Mouse (Mus musculus) cerebellum, adult 9-10 months (tissue): Measurements from ENCODE around the gene Man2b1.
"Not testable (repeated sequence)": the region's sequence is repeated elsewhere in the genome, so short reads cannot be mapped to it uniquely, and the experiment has no call there.

Experiments
- DNase-seq: peaks from one replicate; pipeline ENCODE4 v3.0.0; 2022

Gene Man2b1

DNA sequence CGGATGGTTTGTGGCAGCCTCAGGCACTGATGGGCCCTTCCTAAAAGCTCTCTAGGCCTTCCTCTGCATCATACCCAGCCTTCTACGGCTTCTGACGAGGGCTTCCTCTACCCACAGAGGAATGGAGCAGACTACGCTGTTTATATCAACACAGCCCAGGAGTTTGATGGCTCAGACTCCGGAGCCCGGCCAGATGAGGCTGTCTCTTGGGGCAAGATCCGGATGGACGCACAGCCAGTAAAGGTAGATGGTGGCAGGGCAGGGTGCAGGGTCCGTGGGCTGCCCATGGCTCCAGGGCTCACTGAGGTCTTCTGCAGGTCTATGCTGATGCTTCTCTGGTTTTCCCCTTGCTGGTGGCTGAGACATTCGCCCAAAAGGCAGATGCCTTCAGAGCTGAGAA lies 8.5 kb upstream of the Man2b1 start:
- peak; percentile 23 for DNase-seq

DNA sequence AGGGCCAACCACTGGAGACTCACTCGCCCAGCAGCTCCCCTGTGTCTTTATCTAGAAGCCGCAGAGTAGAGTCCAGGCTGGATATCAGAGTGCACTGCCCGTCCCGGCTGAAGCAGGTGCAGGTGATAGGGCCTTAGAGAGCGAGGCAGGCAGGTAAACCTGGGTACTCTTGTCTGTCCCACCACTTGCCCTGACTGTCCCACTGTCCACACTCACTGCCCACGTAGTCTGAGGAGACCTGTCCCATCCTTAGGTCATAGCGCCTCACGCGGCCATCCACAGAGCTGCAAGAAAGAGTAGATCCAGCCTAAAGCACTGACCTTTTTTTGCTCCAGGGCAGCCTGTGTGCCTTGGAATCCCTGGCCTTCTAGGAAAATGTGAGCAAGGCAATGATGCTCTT lies 7.1 kb upstream of the Man2b1 start:
- DNase-seq: peak; percentile 58

GRCm38 (mm10) chr8:85076993-85077392 lies 6.1 kb upstream of the Man2b1 start:
- peak; percentile 83 for DNase-seq

GRCm38 (mm10) chr8:85080214-85080531 lies 2.9 kb upstream of the Man2b1 start:
- DNase-seq: no peak

DNA sequence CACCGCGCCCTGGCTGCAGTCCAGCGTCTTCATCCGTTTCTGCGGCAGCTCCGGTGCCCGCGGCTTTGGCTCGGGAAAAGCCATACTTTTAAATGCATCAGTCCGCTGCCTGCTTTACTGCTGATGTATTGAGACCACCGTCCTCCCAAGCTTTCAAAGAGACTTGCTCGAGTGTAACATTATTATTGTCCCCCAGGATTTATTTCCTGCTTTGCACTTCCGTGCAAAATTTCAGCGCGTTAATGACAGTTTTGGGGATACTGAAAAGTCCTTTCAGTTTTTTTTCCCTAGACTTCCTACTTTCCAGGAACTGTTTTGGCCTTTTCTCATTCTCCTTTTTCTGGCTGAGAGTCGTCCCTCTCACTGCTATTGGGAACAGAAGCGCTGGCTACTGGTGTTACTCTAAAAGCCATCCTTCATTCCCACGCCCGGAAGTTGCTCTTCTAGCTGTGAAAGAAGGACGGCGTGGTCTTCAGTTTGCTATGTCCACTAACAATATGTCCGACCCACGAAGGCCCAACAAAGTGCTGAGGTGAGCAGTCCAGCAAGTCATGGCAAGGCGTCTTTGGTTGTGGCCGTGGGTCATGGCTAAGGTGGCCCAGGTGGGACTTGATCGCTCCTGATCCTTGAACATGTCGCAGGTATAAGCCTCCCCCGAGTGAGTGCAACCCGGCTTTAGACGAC lies 2.4 kb upstream of the Man2b1 start, which contains the start of gene Wdr83os:
Gene Wdr83os (plus strand): TSS at position 209 of the 684 bp plus-strand sequence.
- peak; percentile 74 for DNase-seq

DNA sequence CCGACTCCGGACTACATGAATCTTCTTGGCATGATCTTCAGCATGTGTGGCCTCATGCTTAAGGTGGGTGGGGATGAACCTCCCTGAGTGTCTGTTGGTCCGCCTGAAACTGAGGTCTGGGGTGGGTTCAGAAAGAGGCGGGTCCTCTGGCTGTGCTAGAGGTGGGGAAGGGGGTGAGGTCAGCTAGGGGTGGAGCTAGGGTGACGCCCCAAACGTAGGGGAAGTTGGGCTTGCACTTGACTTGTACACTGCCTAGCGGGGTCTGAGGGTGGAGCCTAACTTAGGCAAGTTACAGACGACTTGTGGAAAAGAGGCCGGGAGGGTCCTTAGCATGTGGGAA lies 1.9 kb upstream of the Man2b1 start, which contains the start of gene Wdr83:
Gene Wdr83 (minus strand): TSS at position 91 of the 340 bp plus-strand sequence.
- no peak for DNase-seq

DNA sequence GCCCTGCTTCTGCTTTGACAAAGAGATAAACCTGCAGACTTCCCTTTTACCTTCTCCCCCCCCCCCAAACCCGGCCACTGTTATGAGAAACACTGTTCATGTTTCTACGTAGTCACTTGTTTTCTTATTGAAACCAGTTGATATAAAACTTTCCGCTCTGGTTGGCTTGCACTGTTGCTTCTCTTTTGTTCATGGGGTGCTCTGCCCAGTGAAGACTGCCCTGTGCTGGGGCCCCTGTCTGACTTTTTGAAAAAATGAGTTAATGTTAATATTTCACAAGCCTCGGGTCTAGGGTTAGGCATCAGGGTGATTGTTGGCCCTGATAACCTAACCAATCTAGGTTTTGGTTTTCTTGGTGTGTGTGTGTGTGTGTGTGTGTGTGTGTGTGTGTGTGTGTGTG lies 901 bp upstream of the Man2b1 start:
- DNase-seq: not testable (repeated sequence)

- DNase-seq: no peak
Observed at GRCm38 (mm10) chr8:85084633-85085032, 1.6 kb downstream of the Man2b1 start.

- no peak for DNase-seq
Observed at GRCm38 (mm10) chr8:85086238-85086637, 3.2 kb downstream of the Man2b1 start.

GRCm38 (mm10) chr8:85088771-85089170 lies 5.7 kb downstream of the Man2b1 start:
- DNase-seq: no peak

- no peak for DNase-seq
Observed at GRCm38 (mm10) chr8:85090856-85091255, 7.8 kb downstream of the Man2b1 start.

GRCm38 (mm10) chr8:85091526-85092090 lies 8.5 kb downstream of the Man2b1 start:
- DNase-seq: no peak

DNA sequence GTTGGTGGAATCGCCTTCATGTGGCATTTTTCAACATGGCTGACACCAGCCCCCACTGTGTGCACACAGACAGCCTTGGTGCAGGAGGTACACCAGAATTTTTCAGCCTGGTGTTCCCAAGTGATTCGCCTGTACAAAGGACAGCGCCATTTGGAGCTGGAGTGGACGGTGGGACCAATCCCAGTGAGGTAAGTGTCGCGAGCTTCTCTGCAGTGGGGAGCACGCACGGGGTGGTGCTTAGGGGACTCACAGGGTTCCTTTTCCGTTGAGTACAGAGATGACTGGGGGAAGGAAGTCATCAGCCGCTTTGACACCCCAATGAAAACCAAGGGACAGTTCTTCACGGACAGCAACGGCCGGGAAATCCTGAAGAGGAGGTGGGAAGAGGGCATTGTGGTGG lies 12.0 kb downstream of the Man2b1 start:
- DNase-seq: no peak

DNA sequence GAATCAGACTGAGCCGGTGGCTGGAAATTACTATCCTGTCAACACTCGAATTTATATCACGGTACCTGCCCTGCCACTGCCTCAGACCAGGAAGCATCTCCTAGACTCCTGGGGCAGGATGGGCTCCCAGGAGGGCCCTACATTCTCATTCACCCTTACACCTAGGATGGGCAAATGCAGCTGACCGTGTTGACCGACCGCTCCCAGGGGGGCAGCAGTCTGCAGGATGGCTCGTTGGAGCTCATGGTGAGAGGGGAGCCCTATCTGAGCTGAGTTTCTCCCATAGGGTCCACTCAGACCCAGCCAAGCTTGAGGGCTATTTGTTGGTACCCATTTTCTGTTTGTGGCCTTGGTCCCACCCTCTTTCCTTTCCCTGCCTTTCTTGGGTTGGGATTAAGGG lies 12.5 kb downstream of the Man2b1 start:
- no peak for DNase-seq

DNA sequence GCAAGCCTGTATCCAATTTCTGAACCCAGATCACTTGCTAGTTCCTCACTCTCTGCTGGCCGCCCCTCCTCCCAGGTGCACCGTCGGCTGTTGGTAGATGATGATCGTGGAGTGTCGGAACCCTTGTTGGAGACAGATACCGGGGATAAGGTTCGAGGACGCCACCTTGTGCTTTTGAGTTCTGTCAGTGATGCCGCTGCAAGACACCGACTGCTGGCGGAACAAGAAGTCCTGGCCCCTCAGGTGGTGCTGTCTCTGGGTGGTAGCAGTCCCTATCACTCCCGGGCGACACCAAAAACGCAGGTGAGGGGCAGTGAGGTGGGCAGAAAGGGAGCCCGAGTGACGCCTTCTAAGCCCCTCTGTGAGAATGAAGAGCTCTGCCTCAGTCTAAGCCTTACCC lies 13.1 kb downstream of the Man2b1 start:
- DNase-seq: no peak

GRCm38 (mm10) chr8:85096850-85097249 lies 13.8 kb downstream of the Man2b1 start:
- no peak for DNase-seq

- no peak for DNase-seq
Observed at GRCm38 (mm10) chr8:85100076-85100665, 17.1 kb downstream of the Man2b1 start.

- DNase-seq: no peak
Observed at GRCm38 (mm10) chr8:85113241-85113640, 30.2 kb downstream of the Man2b1 start.

DNA sequence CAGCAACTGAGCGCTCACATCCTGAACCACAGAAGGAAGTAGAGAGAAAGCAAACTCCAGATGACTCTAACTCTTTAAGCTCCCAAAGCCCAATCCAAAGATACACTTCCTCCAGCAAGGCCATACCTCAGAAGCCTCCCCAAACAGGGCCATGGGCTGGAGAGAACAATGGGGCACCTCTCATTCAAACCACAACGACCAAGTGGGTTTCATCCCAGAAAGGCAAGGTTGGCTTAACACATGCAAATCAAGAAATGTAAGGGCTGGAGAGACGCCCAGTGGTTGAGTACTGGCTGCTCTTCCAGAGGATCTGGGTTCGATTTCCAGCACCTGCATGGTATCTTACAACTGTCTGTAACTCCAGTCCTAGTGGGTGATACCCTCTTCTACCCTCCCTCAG lies 32.4 kb downstream of the Man2b1 start:
- no peak for DNase-seq

DNA sequence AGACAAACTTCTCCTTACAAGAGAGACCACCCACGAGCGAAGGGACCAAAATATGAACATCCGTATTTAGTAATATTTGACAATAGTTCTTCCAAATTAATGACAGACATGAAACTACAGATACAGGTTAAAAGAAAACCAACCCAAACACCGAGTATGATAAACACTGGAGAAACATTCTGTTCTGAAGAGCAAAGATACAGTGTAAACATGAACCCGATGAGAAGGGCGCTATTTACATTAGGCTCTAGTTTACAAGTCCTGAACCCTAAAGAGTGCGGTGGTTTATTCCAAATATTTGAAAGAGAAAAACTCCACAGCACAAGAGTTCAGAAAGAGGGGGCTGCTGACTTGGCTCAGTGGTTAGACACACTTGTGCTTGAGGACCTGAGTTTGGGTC lies 33.9 kb downstream of the Man2b1 start:
- no peak for DNase-seq

DNA sequence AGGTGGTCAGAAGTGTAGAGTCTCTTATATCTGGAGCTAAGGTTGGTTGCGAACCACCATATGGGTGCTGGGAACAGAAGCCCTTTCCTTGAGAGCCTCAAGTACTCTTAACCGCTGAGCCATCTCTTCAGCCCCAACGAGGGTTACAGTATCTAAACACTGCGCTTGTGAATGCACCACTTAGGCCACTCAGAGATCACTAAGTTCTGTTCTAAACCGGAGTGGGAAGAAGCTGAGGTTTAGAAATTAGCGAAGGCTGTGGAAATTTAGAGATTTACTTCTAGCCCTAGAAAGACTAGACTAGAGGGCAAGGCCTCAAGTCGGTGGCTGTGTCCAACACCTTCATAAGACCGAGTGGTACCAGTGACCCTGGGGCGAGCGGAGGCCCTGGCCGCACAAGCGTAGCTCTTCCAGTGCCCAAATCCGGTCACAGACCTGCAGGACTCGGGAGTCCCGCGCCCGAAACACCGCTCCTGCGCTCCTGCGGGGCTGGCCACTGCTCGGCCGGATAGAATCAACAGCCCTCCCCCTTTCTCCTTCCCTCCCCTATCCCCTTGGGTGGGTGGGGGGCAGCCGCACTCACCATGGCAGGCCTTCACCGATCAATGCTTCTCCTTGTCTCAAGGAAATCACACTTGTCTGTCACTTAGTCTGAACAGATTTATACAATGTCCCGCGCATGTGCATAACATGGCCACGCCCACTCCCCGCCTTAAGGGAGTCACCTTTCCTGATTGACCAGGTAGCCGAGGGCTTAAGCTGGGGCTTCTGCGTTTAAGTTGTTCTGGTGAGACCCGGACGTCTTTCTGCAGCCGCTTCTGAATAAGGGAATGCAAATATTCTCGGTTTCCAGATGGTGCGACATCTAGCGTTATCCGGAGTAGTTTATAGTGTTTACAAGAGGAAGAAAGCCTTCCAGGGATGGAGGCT lies 36.2 kb downstream of the Man2b1 start:
- peak; percentile 92 for DNase-seq

GRCm38 (mm10) chr8:85120251-85120650 lies 37.2 kb downstream of the Man2b1 start:
- DNase-seq: peak; percentile 9

DNA sequence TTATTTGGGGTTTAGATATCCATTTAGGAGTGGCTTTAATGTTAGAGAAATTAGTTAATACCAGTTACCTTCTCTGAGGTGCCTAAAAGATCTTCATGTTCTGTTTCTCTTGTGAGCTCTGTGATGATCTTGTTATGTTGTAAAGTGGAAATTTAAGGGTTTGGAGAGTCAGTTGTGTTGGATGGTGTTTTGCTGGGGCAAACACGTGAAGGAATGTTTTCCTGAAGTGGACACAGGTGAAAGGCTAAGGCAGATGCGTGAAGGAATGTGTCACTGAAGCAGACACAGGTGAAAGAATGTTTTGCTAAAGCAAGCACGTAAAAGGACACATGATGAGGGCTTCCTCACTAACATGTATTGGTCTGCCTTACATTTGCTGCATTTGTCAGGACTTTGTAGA lies 39.9 kb downstream of the Man2b1 start, which contains the start of gene Zfp791:
Gene Zfp791 (minus strand): TSS at position 101 of the 400 bp plus-strand sequence.
- no peak for DNase-seq
